Mouse (Mus musculus) liver, embryonic 14 days (tissue): ENCODE data around the gene Slc35b4. TPM values are rescaled to one million over a fixed set of nuclear protein-coding genes. Genes with fewer than 3 reads are reported as not detected.

Experiments
- polyA plus RNA-seq: library from polyadenylated mRNA; depleted of rRNA; stranded (reverse); fragments of >200 nt; gene quantifications from 2 replicates; pipeline ENCODE4 v1.2.3, GENCODE M21; 2012; rRNA removed

The Slc35b4 gene
- polyA plus RNA-seq: 7.2 and 9.2 TPM in 2 replicates

DNA sequence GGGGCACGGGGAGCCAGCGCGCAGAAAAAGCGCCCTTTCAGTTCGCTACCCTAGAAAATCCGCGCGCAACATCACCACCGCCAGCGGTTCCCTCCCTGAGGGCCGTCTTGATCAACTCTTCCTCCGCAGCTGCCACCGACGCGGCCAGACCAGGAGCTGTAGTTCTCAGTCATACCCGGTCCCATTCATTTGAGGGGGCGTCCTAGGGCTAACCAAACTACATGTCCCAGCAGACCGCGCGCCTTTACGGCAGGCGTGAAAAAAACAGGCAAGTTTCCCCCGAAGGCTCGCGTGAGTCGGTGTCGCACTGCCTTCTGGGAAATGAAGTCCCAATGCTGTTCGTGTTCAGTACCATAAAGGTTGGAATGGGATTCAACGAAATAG is at the start of gene Slc35b4:
TSS of gene Slc35b4 (minus strand) at position 248 of the 384 bp plus-strand sequence.

Other genes with a start within 250 kb of the Slc35b4 start
- gene Lrguk, start 147.7 kb downstream of the Slc35b4 start, polyA plus RNA-seq: 0.02 and 0.03 TPM in 2 replicates
- gene Akr1b3, start 140.4 kb upstream of the Slc35b4 start, polyA plus RNA-seq: 31.3 and 35.1 TPM in 2 replicates
- gene Akr1b8, start 177.0 kb upstream of the Slc35b4 start, polyA plus RNA-seq: 3.6 and 4.6 TPM in 2 replicates
- gene Akr1b10, start 207.1 kb upstream of the Slc35b4 start, polyA plus RNA-seq: 4.6 and 5.3 TPM in 2 replicates
- 2.6 and 2.7 TPM in 2 replicates for gene Akr1b7, start 235.2 kb upstream of the Slc35b4 start, polyA plus RNA-seq